Mouse (Mus musculus) testis, postnatal 14 days (tissue): ENCODE data around the gene Spats2.
A peak's percentile ranks its signal among the peaks of the same experiment; 100 is the strongest.
"Not testable (repeated sequence)": the region's sequence is repeated elsewhere in the genome, so short reads cannot be mapped to it uniquely, and the experiment has no call there.

ENCODE experiments used
- DNase-seq: peaks from one replicate; pipeline ENCODE4 v3.0.0; 2021; ENCODE audit warnings: low spot score

Spats2 gene

GRCm38 (mm10) chr15:99125711-99126080, at the start of gene Spats2:
TSS of gene Spats2 (plus strand) at chr15:99125916.
- no peak for DNase-seq

- not testable (repeated sequence) for DNase-seq
Observed at GRCm38 (mm10) chr15:99076011-99076410, 49.7 kb upstream of the Spats2 start.

- DNase-seq, result no peak
Observed at GRCm38 (mm10) chr15:99078181-99078910, 47.4 kb upstream of the Spats2 start.

- no peak for DNase-seq
Observed at GRCm38 (mm10) chr15:99079804-99080203, 45.9 kb upstream of the Spats2 start.

GRCm38 (mm10) chr15:99082322-99082721, 43.4 kb upstream of the Spats2 start:
- no peak for DNase-seq

- DNase-seq, result no peak
Observed at GRCm38 (mm10) chr15:99082840-99083239, 42.9 kb upstream of the Spats2 start.

GRCm38 (mm10) chr15:99083258-99083657, 42.5 kb upstream of the Spats2 start:
- no peak for DNase-seq

GRCm38 (mm10) chr15:99083867-99084557, 41.7 kb upstream of the Spats2 start:
- DNase-seq, result no peak

GRCm38 (mm10) chr15:99084618-99085017, 41.1 kb upstream of the Spats2 start:
- no peak for DNase-seq

GRCm38 (mm10) chr15:99085997-99086396, 39.7 kb upstream of the Spats2 start:
- DNase-seq, result no peak

GRCm38 (mm10) chr15:99087253-99088075, 38.3 kb upstream of the Spats2 start, which contains the start of gene C1ql4:
TSS of gene C1ql4 (minus strand) at chr15:99087817.
- DNase-seq, result peak; percentile 68

GRCm38 (mm10) chr15:99088292-99088691, 37.4 kb upstream of the Spats2 start:
- DNase-seq, result peak; percentile 74

GRCm38 (mm10) chr15:99089069-99089468, 36.6 kb upstream of the Spats2 start:
- DNase-seq, result no peak

GRCm38 (mm10) chr15:99092870-99093269, 32.8 kb upstream of the Spats2 start, which contains the start of gene Dnajc22:
TSS of gene Dnajc22 (plus strand) at chr15:99093170.
- no peak for DNase-seq

GRCm38 (mm10) chr15:99093291-99094258, 32.1 kb upstream of the Spats2 start:
- DNase-seq, result no peak

GRCm38 (mm10) chr15:99094631-99095270, 31.0 kb upstream of the Spats2 start:
- DNase-seq, result no peak

- no peak for DNase-seq
Observed at GRCm38 (mm10) chr15:99095356-99095755, 30.4 kb upstream of the Spats2 start.

- no peak for DNase-seq
Observed at GRCm38 (mm10) chr15:99096061-99096793, 29.5 kb upstream of the Spats2 start.

GRCm38 (mm10) chr15:99096831-99097500, 28.8 kb upstream of the Spats2 start:
- no peak for DNase-seq
